Mouse (Mus musculus): ENCODE data around the gene Cnr1. TPM values are rescaled to one million over a fixed set of nuclear protein-coding genes. Genes with fewer than 3 reads are reported as not detected.

Cnr1 gene
- total and polyA plus RNA-seq, 3 experiments: not detected

GRCm38 (mm10) chr4:33895491-33895890 lies 28.9 kb upstream of the Cnr1 start:
- DNase-seq (ENCODE audit: low read depth, low spot score): no peak
- no peak overlapping the region for H3K27ac ChIP-seq (ENCODE audit: control insufficient read depth, low read depth, low read length)
- H3K79me2 ChIP-seq (ENCODE audit: control insufficient read depth, insufficient read depth, low read length, poor library complexity): no peaks in the 10 kb centered on the region

GRCm38 (mm10) chr4:33901659-33902058 lies 22.7 kb upstream of the Cnr1 start:
- H3K9ac ChIP-seq (ENCODE audit: control insufficient read depth, low read depth, low read length, poor library complexity, severe bottlenecking): no peak overlapping the region
- no peaks in the 10 kb centered on the region for H3K36me3 ChIP-seq (ENCODE audit: control insufficient read depth in 1 of 2, insufficient read depth in 2 of 2, low read length in 2 of 2)
- H3K27ac ChIP-seq (ENCODE audit: control insufficient read depth, low read depth, low read length): no peak overlapping the region
- TF ChIP-seq MYB (IDR thresholded peaks at IDR 0.05; ENCODE audit: low read depth, low read length): no peak
- no peak for TF ChIP-seq ZNF384 (IDR thresholded peaks at IDR 0.05; ENCODE audit: low read depth, low read length)
- no peak for TF ChIP-seq MAX (IDR thresholded peaks at IDR 0.05; ENCODE audit: low read length)
- no peak for TF ChIP-seq POLR2AphosphoS2 (IDR thresholded peaks at IDR 0.05; ENCODE audit: low read length)
- no peak overlapping the region for H3K4me3 ChIP-seq (ENCODE audit: control insufficient read depth in 1 of 2, insufficient read depth in 1 of 2, low read depth in 2 of 2, low read length in 2 of 2)
- no peak for DNase-seq (ENCODE audit: low read depth, low spot score)
- H3K79me2 ChIP-seq (ENCODE audit: control insufficient read depth, insufficient read depth, low read length, poor library complexity): no peaks in the 10 kb centered on the region
- H3K27me3 ChIP-seq (ENCODE audit: control insufficient read depth in 1 of 2, insufficient read depth in 2 of 2, low read length in 2 of 2): peaks cover 0 to 1% of the 10 kb centered on the region in 2 experiments; a peak in 2 of 4 replicates
- no peaks in the 10 kb centered on the region for H3K9me3 ChIP-seq (replicated peaks; ENCODE audit: insufficient read depth, low read length)
- no peaks in the 10 kb centered on the region for H3K4me1 ChIP-seq (ENCODE audit: control insufficient read depth in 1 of 2, insufficient read depth in 2 of 2, low read length in 2 of 2)

More at GRCm38 (mm10) chr4:33895491-33895890, 28.9 kb upstream of the Cnr1 start:
- no peaks in the 10 kb centered on the region for H3K4me1 ChIP-seq (ENCODE audit: control insufficient read depth in 1 of 2, insufficient read depth in 2 of 2, low read length in 2 of 2)
- TF ChIP-seq SIN3A (IDR thresholded peaks at IDR 0.05; ENCODE audit: low read length) (no peak), POLR2AphosphoS5 (IDR thresholded peaks at IDR 0.05; ENCODE audit: borderline replicate concordance, low read depth, low read length) (no peak), ETS1 (IDR thresholded peaks at IDR 0.05; ENCODE audit: low read depth, low read length) (no peak), RAD21 (IDR thresholded peaks at IDR 0.05; ENCODE audit: low read depth, low read length) (no peak), CHD2 (IDR thresholded peaks at IDR 0.05; ENCODE audit: low read length) (no peak), ZNF384 (IDR thresholded peaks at IDR 0.05; ENCODE audit: low read depth, low read length) (no peak), KAT2A (conservative IDR thresholded peaks at IDR 0.05; ENCODE audit: low read depth, low read length) (no peak), NELFE (IDR thresholded peaks at IDR 0.05; ENCODE audit: low read depth, low read length) (no peak), NRF1 (IDR thresholded peaks at IDR 0.05; ENCODE audit: insufficient read depth, low read depth, low read length, poor library complexity, severe bottlenecking) (no peak), TBP (IDR thresholded peaks at IDR 0.05; ENCODE audit: low read depth, low read length) (no peak), MAX (IDR thresholded peaks at IDR 0.05; ENCODE audit: low read length) (no peak), JUND (IDR thresholded peaks at IDR 0.05; ENCODE audit: low read depth, low read length) (no peak), MYB (IDR thresholded peaks at IDR 0.05; ENCODE audit: low read depth, low read length) (no peak), TAL1 (IDR thresholded peaks at IDR 0.05; ENCODE audit: low read length) (no peak), EP300 (IDR thresholded peaks at IDR 0.05; ENCODE audit: low read depth in 1 of 2, low read length in 2 of 2) (no peak), TCF12 (IDR thresholded peaks at IDR 0.05; ENCODE audit: low read depth, low read length) (no peak), MAFK (IDR thresholded peaks at IDR 0.05; ENCODE audit: borderline replicate concordance, low read depth, low read length) (no peak), USF1 (IDR thresholded peaks at IDR 0.05; ENCODE audit: low read depth, low read length) (no peak), ZKSCAN1 (IDR thresholded peaks at IDR 0.05; ENCODE audit: low read depth, low read length) (no peak)
- H3K36me3 ChIP-seq (ENCODE audit: control insufficient read depth in 1 of 2, insufficient read depth in 2 of 2, low read length in 2 of 2): no peaks in the 10 kb centered on the region
- no peaks in the 10 kb centered on the region; a peak in 2 of 4 replicates for H3K27me3 ChIP-seq (ENCODE audit: control insufficient read depth in 1 of 2, insufficient read depth in 2 of 2, low read length in 2 of 2)
- H3K9me3 ChIP-seq (replicated peaks; ENCODE audit: insufficient read depth, low read length): no peaks in the 10 kb centered on the region
- H3K9ac ChIP-seq (ENCODE audit: control insufficient read depth, low read depth, low read length, poor library complexity, severe bottlenecking): no peak overlapping the region
- H3K4me3 ChIP-seq (ENCODE audit: control insufficient read depth in 1 of 2, insufficient read depth in 1 of 2, low read depth in 2 of 2, low read length in 2 of 2): no peak overlapping the region
